Mouse (Mus musculus) central nervous system, embryonic 18 days (tissue): ENCODE results near the gene Olfr1322. TPM values are rescaled to one million over a fixed set of nuclear protein-coding genes. Genes with fewer than 3 reads are reported as not detected.

Experiments used
- polyA plus RNA-seq: library from polyadenylated mRNA; depleted of rRNA; stranded (reverse); fragments of >200 nt; gene quantifications from 2 replicates; pipeline ENCODE4 v1.2.3, GENCODE M21; 2012; rRNA removed

Gene Olfr1322
- polyA plus RNA-seq: not detected in 2 replicates

GRCm38 (mm10) chrX:49891383-49891782 is at the start of gene Olfr1322:
Olfr1322 (minus strand) TSS chrX:49891483.

Other genes with a start within 250 kb of the Olfr1322 start
- not detected in 2 replicates for gene Olfr1320, start 219.2 kb downstream of the Olfr1322 start, polyA plus RNA-seq
- not detected in 2 replicates for gene Olfr1321, start 156.4 kb downstream of the Olfr1322 start, polyA plus RNA-seq
- 8.9 and 11.1 TPM in 2 replicates for gene Igsf1, start 93.7 kb downstream of the Olfr1322 start, polyA plus RNA-seq
- gene Olfr1323, start 127.9 kb upstream of the Olfr1322 start, polyA plus RNA-seq: not detected in 2 replicates